Mouse (Mus musculus) stomach, embryonic 14.5 days (tissue): ENCODE measurements around the gene Mthfd1l. TPM values are rescaled to one million over a fixed set of nuclear protein-coding genes. Genes with fewer than 3 reads are reported as not detected.

Experiments
- ATAC-seq: fragments of 200-750 bp; cut with Nextera tagmentation; 2 replicates; pipeline ENCODE4 v1.8.0; 2017; ENCODE audit warnings: low read depth, moderate TSS enrichment; ENCODE audit not compliant: insufficient number of reproducible peaks, insufficient read depth, low FRiP score
- H3K27ac ChIP-seq: fragments of 300-500 bp; sonication (generic); 2 replicates; pipeline ENCODE4 v1.5.1; 2014; ENCODE audit warnings: mild to moderate bottlenecking, low read length, moderate library complexity, mixed read lengths
- H3K27me3 ChIP-seq: fragments of 300-500 bp; sonication (generic); 2 replicates; pipeline ENCODE4 v1.6.1; 2014; ENCODE audit warnings: low read length, control low read depth, mixed read lengths; ENCODE audit not compliant: control insufficient read depth, insufficient read depth
- H3K36me3 ChIP-seq: fragments of 300-500 bp; sonication (generic); 2 replicates; pipeline ENCODE4 v1.6.1; 2014; ENCODE audit warnings: mild to moderate bottlenecking, control low read depth, low read length, moderate library complexity, mixed read lengths; ENCODE audit not compliant: control insufficient read depth, insufficient read depth
- H3K4me1 ChIP-seq: fragments of 300-500 bp; sonication (generic); 2 replicates; pipeline ENCODE4 v1.6.1; 2014; ENCODE audit warnings: low read length, control low read depth, mixed read lengths; ENCODE audit not compliant: control insufficient read depth, insufficient read depth
- H3K4me2 ChIP-seq: fragments of 300-500 bp; sonication (generic); replicated peaks from 2 replicates; pipeline ENCODE4 v1.6.1; 2014; ENCODE audit warnings: low read depth, low read length, control low read depth
- H3K4me3 ChIP-seq: fragments of 300-500 bp; sonication (generic); 2 replicates; pipeline ENCODE4 v1.5.1; 2014; ENCODE audit warnings: low read depth, low read length, control low read depth
- H3K9ac ChIP-seq: fragments of 300-500 bp; sonication (generic); replicated peaks from 2 replicates; pipeline ENCODE4 v1.6.1; 2014; ENCODE audit warnings: low read depth, mild to moderate bottlenecking, control low read depth, low read length, moderate library complexity, mixed read lengths
- H3K9me3 ChIP-seq: fragments of 300-500 bp; sonication (generic); 2 replicates; pipeline ENCODE4 v1.6.1; 2016; ENCODE audit warnings: low read depth, low read length, control low read depth; ENCODE audit not compliant: control insufficient read depth
- WGBS: fragments of 180-500 bp; shearing (Covaris S2); extraction: QIAGEN DNeasy Blood & Tissue Kit; methylation state at CpG from one replicate; pipeline ENCODE4 v1.1.7; 2014; 5-methylcytosine and 5-hydroxymethylcytosine counted together
- polyA plus RNA-seq: library from polyadenylated mRNA; unstranded; fragments of >200 nt; fragmentation: Nextera tagmentation; extraction: Ambion mirVana; gene quantifications from 2 replicates; pipeline ENCODE4 v1.2.1, GENCODE M21; 2014

Gene Mthfd1l
- polyA plus RNA-seq, 1 experiment from 2014 or later = 16.3 TPM

DNA sequence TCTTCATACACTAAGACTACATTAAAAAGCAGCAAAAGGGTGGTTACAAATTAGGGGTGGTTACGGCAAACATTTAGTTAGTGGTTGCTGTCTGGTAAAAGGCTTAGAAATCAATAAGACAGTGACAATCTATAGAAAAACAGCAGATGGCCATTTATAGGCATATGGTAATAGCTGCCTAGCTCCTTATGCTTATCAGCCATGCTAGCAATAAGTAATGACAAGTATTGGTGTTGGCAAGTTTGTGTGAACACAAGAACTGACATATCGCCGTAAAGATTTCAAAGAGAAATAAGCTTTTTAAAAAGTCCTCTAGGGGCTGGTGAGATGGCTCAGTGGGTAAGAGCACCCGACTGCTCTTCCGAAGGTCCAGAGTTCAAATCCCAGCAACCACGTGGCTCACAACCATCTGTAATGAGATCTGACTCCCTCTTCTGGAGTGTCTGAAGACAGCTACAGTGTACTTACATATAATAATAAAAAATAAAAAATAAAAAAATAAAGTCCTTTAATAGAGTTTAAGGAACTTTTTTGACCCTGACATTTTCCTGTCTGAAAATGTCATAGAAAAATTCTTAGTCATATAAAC, 17.5 kb downstream of the Mthfd1l start:
- no peak overlapping the region for H3K4me2 ChIP-seq
- no peaks in the 10 kb centered on the region for H3K27me3 ChIP-seq
- peaks cover 14% of the 10 kb centered on the region for H3K36me3 ChIP-seq
- WGBS = 93% methylated on average over 6 of the region's 6 CpGs
- no peaks in the 10 kb centered on the region for H3K4me1 ChIP-seq
- no peak overlapping the region for H3K27ac ChIP-seq
- no peak overlapping the region for H3K4me3 ChIP-seq
- no peak for ATAC-seq
- H3K9me3 ChIP-seq = no peaks in the 10 kb centered on the region
- no peak overlapping the region for H3K9ac ChIP-seq

DNA sequence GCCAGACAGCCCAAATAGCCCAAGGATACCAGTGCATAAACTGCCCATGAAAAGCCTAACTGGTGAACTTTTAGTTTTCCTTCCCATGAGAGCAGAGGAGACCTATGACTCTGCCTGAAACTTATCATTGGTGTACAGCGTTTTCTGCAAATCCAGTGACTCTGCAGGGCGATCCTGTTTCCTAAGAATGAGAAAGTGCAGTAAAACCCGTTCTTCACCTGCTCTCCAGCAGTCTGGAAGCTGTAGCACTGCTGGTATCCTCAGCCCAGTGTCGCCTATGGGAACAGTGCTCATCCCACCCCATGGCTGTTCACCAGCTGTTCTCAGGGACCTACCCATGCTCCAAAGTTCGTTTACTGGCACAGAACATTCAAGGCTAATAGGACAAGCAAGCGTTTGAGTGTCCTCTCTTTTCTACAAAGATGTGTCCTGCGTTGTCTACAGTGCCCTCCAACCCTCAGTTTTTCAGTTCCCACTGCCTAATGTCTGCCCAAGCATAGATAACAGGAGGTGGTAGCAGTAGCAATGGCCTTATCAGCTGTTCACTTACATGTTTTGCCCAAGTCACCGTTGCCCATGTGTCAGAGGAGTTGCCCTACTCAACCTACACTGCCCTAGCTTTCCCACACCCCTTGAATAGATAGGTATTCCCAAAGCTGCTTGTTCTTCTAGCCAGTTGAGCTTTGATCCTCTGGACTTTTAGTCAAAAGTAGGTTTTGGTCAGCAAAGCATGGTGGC, 20.6 kb downstream of the Mthfd1l start:
- H3K27ac ChIP-seq = no peak overlapping the region
- no peaks in the 10 kb centered on the region for H3K27me3 ChIP-seq
- H3K9ac ChIP-seq = no peak overlapping the region
- H3K4me2 ChIP-seq = no peak overlapping the region
- no peak overlapping the region for H3K4me3 ChIP-seq
- peaks cover 14% of the 10 kb centered on the region for H3K36me3 ChIP-seq
- no peaks in the 10 kb centered on the region for H3K4me1 ChIP-seq
- ATAC-seq = peak; percentile 74; the same call in 1 of the 2 replicates
- no peaks in the 10 kb centered on the region for H3K9me3 ChIP-seq
- WGBS = 87% methylated on average over 8 of the region's 8 CpGs

DNA sequence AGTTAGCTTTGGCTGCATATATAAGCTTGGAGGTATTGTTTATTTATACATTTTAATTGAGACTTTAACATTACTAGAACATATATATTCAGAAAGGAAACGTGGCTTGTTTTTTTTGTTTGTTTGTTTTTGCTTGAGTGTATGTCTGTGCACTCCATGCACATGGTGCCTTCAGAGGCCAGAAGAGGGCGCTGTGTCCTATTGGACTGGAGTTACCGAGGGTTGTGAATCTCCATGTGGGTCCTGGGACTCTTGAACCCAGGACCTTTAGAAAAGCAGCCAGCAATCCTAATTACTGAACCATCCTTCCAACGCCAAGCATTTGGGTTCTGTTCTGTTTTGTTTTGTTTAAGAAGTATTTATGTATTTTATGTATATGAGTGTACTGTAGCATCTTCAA, 22.4 kb downstream of the Mthfd1l start:
- H3K4me1 ChIP-seq = no peaks in the 10 kb centered on the region
- no peaks in the 10 kb centered on the region for H3K27me3 ChIP-seq
- no peaks in the 10 kb centered on the region for H3K9me3 ChIP-seq
- H3K4me3 ChIP-seq = no peak overlapping the region
- H3K27ac ChIP-seq = no peak overlapping the region
- H3K9ac ChIP-seq = no peak overlapping the region
- peaks cover 5% of the 10 kb centered on the region for H3K36me3 ChIP-seq
- 87% methylated on average over 4 of the region's 4 CpGs for WGBS
- H3K4me2 ChIP-seq = no peak overlapping the region
- no peak for ATAC-seq

DNA sequence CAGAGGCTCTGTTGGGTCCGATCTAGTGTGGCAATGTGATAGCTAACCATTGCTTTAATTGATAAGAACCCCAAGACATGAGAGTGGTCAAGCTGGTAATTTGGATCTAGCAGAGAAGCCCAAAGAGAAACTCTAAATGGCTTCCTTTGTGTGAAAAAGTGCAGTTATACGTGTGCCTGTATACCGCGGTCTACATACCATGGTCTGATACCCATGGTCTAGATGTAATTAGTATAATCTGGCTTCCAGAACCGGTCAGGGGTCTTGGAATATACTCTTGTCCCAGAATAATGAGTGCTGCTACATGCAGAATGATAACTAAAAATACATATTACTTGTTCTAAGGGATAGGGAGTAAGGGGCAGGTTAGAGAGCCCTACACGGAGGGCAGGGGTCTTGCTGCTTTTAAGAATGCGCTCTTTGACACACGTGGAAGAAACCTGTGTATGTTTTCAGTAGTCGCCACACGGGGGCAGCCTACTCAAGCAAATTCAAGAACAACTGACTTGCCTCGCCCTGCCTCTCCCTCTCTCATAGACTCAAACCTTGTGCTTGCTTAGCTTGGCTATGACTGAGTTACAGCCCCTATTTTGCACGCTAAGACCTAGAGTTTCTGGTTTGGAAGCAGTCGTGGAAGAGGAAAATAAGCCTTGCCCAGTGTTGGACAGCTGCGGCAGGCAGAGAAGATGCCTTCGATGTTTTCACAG, 23.4 kb downstream of the Mthfd1l start:
- Histone ChIP-seq H3K36me3 (no peaks in the 10 kb centered on the region; the same call in 1 of the 2 replicates), H3K4me1 (no peaks in the 10 kb centered on the region), H3K27me3 (no peaks in the 10 kb centered on the region), H3K9ac (no peak overlapping the region), H3K9me3 (no peaks in the 10 kb centered on the region), H3K4me2 (no peak overlapping the region), H3K4me3 (no peak overlapping the region), H3K27ac (peak overlapping the region; percentile 10; the same call in 1 of the 2 replicates)
- peak; percentile 80; the same call in 1 of the 2 replicates for ATAC-seq
- WGBS = 49% methylated on average over 15 of the region's 15 CpGs

DNA sequence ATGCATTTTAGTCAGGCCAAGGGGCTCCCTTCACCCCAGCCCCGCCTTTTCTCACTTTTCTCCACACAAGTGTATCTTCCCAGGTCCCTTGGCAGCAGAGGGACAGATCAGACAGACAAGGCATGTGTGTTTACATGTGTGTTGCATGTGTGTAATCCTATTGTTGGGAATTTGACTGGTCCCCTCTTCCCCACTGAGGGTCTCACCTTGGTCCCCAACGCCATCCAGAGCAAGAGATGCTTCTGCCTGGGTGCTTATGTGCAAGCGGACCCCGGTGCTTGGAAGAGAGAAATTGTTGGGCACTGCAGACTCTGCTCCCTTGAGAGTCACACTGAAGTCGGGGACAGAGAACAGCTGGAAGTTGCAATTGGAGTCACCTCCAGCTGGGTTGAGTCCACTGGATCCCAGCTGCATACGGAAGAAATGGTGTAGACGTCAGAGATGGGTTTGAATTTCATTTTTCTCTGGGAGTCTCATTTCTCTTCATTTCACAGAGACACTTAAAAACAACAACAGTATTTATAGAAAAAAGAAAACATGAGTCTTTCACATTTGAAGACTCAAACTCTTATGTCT, 25.0 kb downstream of the Mthfd1l start:
- Histone ChIP-seq H3K4me3 (no peak overlapping the region), H3K36me3 (no peaks in the 10 kb centered on the region; the same call in 1 of the 2 replicates), H3K27me3 (no peaks in the 10 kb centered on the region), H3K4me2 (no peak overlapping the region), H3K9me3 (no peaks in the 10 kb centered on the region), H3K4me1 (no peaks in the 10 kb centered on the region), H3K9ac (no peak overlapping the region), H3K27ac (peak overlapping the region; percentile 27; the same call in 1 of the 2 replicates)
- 79% methylated on average over 7 of the region's 7 CpGs for WGBS
- no peak for ATAC-seq

DNA sequence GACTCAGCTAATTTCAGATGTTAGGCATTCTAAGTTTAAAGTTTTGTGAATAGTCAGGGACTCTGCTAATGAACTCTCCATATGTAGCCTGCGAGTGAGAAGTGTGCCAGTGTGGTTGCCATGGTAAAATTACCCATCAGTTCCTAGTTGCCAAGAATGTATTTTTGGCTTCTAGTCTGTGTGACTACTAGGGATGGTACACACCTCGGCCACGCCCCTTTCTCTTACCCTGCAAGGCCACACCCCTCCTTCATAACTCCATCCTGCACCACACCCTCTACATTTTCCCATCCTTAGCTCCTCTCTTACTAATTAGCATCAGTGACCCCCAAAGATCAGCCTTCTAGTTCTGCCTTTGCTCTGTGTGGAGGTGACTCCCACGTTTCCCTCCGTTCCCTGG, 29.8 kb downstream of the Mthfd1l start:
- ATAC-seq = no peak
- H3K9ac ChIP-seq = no peak overlapping the region
- H3K4me3 ChIP-seq = no peak overlapping the region
- no peak overlapping the region for H3K27ac ChIP-seq
- H3K9me3 ChIP-seq = no peaks in the 10 kb centered on the region
- H3K4me1 ChIP-seq = peaks cover 14% of the 10 kb centered on the region
- 93% methylated on average over 5 of the region's 5 CpGs for WGBS
- H3K27me3 ChIP-seq = no peaks in the 10 kb centered on the region
- H3K4me2 ChIP-seq = no peak overlapping the region
- no peaks in the 10 kb centered on the region for H3K36me3 ChIP-seq

DNA sequence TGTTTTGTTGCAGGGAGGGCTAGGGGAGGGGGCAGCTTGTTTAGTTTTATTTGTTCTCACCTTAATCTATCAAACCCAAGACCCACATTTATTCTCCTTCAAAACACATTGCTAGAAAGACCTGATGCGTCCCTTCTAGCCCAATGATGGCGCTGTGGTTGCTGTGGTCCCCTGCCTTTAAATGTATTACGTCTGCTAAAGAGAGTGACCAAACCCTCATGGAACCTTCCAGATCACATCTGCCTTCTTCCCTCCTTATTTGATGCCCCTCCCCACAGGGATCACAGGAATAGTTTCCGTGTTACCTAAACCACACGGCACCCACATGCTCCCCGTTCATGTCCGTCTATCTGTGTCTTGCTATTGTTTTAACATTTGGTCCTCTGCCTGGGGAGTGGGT, 32.3 kb downstream of the Mthfd1l start:
- no peak overlapping the region for H3K4me3 ChIP-seq
- H3K27me3 ChIP-seq = no peaks in the 10 kb centered on the region
- no peak for ATAC-seq
- no peak overlapping the region for H3K9ac ChIP-seq
- WGBS = 67% methylated on average over 7 of the region's 7 CpGs
- no peak overlapping the region for H3K4me2 ChIP-seq
- H3K4me1 ChIP-seq = peaks cover 14% of the 10 kb centered on the region
- no peaks in the 10 kb centered on the region for H3K36me3 ChIP-seq
- no peaks in the 10 kb centered on the region for H3K9me3 ChIP-seq
- peak overlapping the region; percentile 89 for H3K27ac ChIP-seq

DNA sequence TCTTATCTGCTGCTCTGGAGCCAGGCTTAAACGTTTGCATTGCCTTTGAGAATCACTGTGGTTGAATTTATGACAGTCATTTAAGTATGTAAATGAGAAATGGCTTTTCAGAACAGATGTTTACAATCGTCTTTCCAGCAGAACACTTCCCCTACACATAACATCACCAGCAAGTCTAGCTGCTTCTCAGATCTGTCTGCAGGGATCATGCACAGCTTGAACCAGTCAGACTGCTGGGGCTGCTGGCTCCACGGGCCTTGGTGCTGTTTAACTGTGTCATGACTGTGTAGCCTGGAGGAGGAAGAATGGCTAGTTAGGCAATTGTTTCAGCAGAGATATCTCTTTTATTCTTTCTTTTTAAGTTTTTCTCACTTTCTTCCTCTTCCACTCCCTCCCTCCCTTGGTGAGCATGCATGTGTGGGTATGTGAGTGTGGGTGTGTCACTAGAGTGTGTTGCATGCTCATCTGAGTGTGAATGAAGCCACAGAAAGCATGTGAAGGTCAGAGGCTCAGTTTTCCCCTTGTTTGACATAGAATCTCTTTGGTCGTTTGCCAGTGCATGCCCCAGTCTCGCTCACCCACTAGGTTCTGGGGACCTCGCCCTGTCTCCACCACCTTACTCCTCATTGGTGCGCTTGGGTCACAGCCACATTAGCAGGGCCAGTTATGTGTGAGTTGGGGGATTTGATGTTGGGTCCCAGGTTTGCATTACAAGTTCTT, 33.5 kb downstream of the Mthfd1l start:
- WGBS = 35% methylated on average over 7 of the region's 7 CpGs
- Histone ChIP-seq H3K9ac (no peak overlapping the region), H3K9me3 (no peaks in the 10 kb centered on the region), H3K4me3 (no peak overlapping the region), H3K4me1 (peaks cover 14% of the 10 kb centered on the region), H3K4me2 (no peak overlapping the region), H3K27ac (peak overlapping the region; percentile 81), H3K27me3 (no peaks in the 10 kb centered on the region), H3K36me3 (no peaks in the 10 kb centered on the region)
- peak; percentile 94 for ATAC-seq
